14 mouse cellular contexts compared by ENCODE assay signal in the genomic region with DNA sequence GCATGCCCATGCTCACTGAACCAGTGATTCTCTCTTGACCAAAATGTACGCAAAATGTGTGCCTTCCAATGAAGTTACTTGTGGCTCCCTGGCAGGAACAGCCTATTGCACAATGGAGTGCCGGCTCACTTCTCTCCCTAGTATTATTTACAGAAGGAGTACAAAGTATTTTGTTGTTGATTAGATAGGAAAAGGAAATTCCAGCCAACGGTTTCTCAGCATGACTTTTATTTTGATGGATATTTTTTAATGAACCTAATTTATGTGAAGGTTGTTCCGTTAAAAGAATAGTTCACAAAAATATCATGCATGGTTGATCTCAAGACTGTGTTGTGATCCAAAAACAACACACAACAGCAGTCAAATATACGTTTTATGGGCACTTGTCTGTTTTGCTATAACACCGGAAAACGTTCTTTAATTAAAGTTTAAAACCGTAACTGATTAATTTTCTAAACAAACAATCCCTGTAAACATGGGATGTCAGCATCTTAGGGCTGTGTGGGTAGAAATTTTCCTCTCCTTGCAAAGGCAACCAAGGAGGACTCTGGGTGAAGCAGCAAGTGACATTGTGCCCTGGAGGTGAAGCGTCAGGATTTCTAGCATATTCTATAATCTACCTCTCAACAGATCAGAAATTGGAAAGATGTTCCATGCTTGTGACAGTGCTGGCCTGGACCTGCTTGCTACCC.
A peak's percentile ranks its signal among the peaks of the same experiment; 100 is the strongest.
DNase-seq lines count a peak whose midpoint lies in the region; ATAC-seq and TF ChIP-seq lines count a peak whose summit lies in the region.
"Had no signal": no experiment of that assay in that cellular context is flagged by ENCODE, and none has a peak within 500 bp of the region (broad histone marks: within the 10 kb centered on the region; RNA-seq: fewer than 3 reads in every experiment).

No protein-coding gene starts in this region.

- WGBS in liver, embryonic 16.5 days (ENCODE audit: insufficient replicate concordance): 47% methylated on average over 9 of the region's 9 CpGs
- 63% methylated on average over 9 of the region's 9 CpGs for WGBS in forebrain, postnatal 0 days

- H3K27me3 ChIP-seq in liver, embryonic 16.5 days (ENCODE audit: control insufficient read depth, insufficient read depth, low read depth, low read length): no peaks in the 10 kb centered on the region
- no peaks in the 10 kb centered on the region for H3K27me3 ChIP-seq in forebrain, postnatal 0 days (ENCODE audit: insufficient read depth, low read length)
- H3K27me3 ChIP-seq: embryonic facial prominence, embryonic 12.5 days; heart, embryonic 15.5 days had no signal

- no peak overlapping the region for H3K4me3 ChIP-seq in liver, embryonic 16.5 days (ENCODE audit: low read depth, low read length)
- H3K4me3 ChIP-seq in forebrain, postnatal 0 days (ENCODE audit: low read depth, low read length): no peak overlapping the region
- H3K4me3 ChIP-seq: embryonic facial prominence, embryonic 12.5 days; heart, embryonic 15.5 days; limb, embryonic 10.5 days had no signal

- H3K4me1 ChIP-seq in liver, embryonic 16.5 days (ENCODE audit: control insufficient read depth, low read depth, low read length): no peaks in the 10 kb centered on the region
- peaks cover 6% of the 10 kb centered on the region; the same call in 1 of the 2 replicates for H3K4me1 ChIP-seq in forebrain, postnatal 0 days (ENCODE audit: insufficient read depth)

- no peak overlapping the region for H3K27ac ChIP-seq in liver, embryonic 16.5 days (ENCODE audit: low read length)
- H3K27ac ChIP-seq in forebrain, postnatal 0 days (ENCODE audit: low read depth, low read length): no peak overlapping the region
- H3K27ac ChIP-seq: embryonic facial prominence, embryonic 12.5 days; heart, embryonic 15.5 days; limb, embryonic 10.5 days had no signal

- DNase-seq in liver: no peak
- DNase-seq in brain, embryonic 14.5 days (ENCODE audit: low read depth): peak; percentile 6
- peak; percentile 69 for DNase-seq in kidney, postnatal 14 days
- DNase-seq in lung, postnatal 25 days (ENCODE audit: low spot score): peak; percentile 78
- DNase-seq in forebrain, postnatal 0 days: no peak
- DNase-seq in cerebellum, postnatal 36 days: no peak
- DNase-seq: cerebellum, adult 9-11 months; gastrocnemius, postnatal 10 days; retina, postnatal 1 day; thymus, postnatal 14 days had no signal

- H3K9me3 ChIP-seq in liver, embryonic 16.5 days (replicated peaks; ENCODE audit: control insufficient read depth, low read length): no peaks in the 10 kb centered on the region
- no peaks in the 10 kb centered on the region for H3K9me3 ChIP-seq in forebrain, postnatal 0 days (ENCODE audit: low read length)
- H3K9me3 ChIP-seq: embryonic facial prominence, embryonic 12.5 days; heart, embryonic 15.5 days; limb, embryonic 10.5 days had no signal

- TF ChIP-seq CTCF in brain, embryonic 14.5 days (IDR thresholded peaks at IDR 0.05; ENCODE audit: borderline replicate concordance, extremely low read depth, insufficient read depth, insufficient read length): no peak
- no peak for TF ChIP-seq CTCF in forebrain, postnatal 0 days (IDR thresholded peaks at IDR 0.05; ENCODE audit: low read depth)

- peak; percentile 39; the same call in 1 of the 2 replicates for ATAC-seq in liver, embryonic 16.5 days (ENCODE audit: low read depth)
- ATAC-seq in forebrain, postnatal 0 days: no peak

- no peak for TF ChIP-seq POLR2A in brain, embryonic 14.5 days (IDR thresholded peaks at IDR 0.05; ENCODE audit: borderline replicate concordance, extremely low read depth, insufficient read depth, insufficient read length, poor library complexity, severe bottlenecking)

- no peak overlapping the region for H3K4me2 ChIP-seq in liver, embryonic 16.5 days (ENCODE audit: low read depth, low read length)
- no peak overlapping the region for H3K4me2 ChIP-seq in forebrain, postnatal 0 days (ENCODE audit: low read depth)
- H3K4me2 ChIP-seq: embryonic facial prominence, embryonic 12.5 days; heart, embryonic 15.5 days had no signal

- no peaks in the 10 kb centered on the region for H3K36me3 ChIP-seq in liver, embryonic 16.5 days (ENCODE audit: control insufficient read depth, insufficient read depth)
- no peaks in the 10 kb centered on the region for H3K36me3 ChIP-seq in forebrain, postnatal 0 days (ENCODE audit: insufficient read depth)
- H3K36me3 ChIP-seq: embryonic facial prominence, embryonic 12.5 days; heart, embryonic 15.5 days; limb, embryonic 10.5 days had no signal

- no peak overlapping the region for H3K9ac ChIP-seq in liver, embryonic 16.5 days (ENCODE audit: low read depth, low read length)
- H3K9ac ChIP-seq in forebrain, postnatal 0 days: no peak overlapping the region
- H3K9ac ChIP-seq: embryonic facial prominence, embryonic 12.5 days; heart, embryonic 15.5 days had no signal

Comparison
In these comparisons a context has a peak if more than half of its experiments do, and no peak if none do; other contexts are left out.
1. DNase-seq: peak in brain, embryonic 14.5 days (single experiment), kidney, postnatal 14 days (single experiment) and lung, postnatal 25 days (single experiment); none in liver (single experiment), forebrain, postnatal 0 days (single experiment) and cerebellum, postnatal 36 days (0 of 2).